Mouse (Mus musculus) megakaryocyte, embryonic 14.5 days (primary cell): ENCODE measurements around the gene Thbs1.

Experiments used
- FLI1 ChIP-seq: IDR thresholded peaks from 2 replicates; pipeline ENCODE4 v1.6.1; 2012; ENCODE audit warnings: low read length, inconsistent platforms, mixed read lengths
- GATA1 ChIP-seq: IDR thresholded peaks from 3 replicates; pipeline ENCODE4 v1.6.1; 2012; ENCODE audit warnings: mixed read lengths, low read length, inconsistent platforms, borderline replicate concordance

- TF ChIP-seq GATA1 = no peak
- TF ChIP-seq FLI1 = no peak
Observed at GRCm38 (mm10) chr2:118127516-118128288, 16.0 kb downstream of the Thbs1 start.
